Mouse (Mus musculus): ENCODE data around the gene Ebf1.

DNA sequence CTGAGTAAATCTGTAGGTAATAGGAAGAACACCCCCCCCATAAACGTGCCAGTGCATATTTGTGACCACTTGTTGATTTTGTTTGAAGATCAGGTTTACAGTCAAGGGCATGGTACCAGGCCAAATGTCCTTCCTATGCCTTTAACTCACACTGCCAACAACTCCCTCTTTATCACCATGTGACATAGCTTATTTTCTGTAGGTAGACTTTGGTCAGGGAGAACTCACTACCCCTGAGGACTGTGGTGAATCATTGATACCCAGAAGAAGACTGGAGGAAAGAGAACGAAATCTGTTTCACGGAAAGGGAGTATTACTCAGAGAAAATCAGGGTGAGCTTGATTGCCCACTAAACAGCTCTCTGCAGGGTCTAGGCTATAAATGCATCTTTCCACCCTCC, 267.2 kb downstream of the Ebf1 start:
- TF ChIP-seq POLR2A (IDR thresholded peaks at IDR 0.05; ENCODE audit: borderline replicate concordance, control insufficient read depth, low read depth, low read length) (no peak), CTCF (IDR thresholded peaks at IDR 0.05; ENCODE audit: control insufficient read depth, insufficient read depth, low read length) (no peak)

Measured in bone marrow, adult 2 months (tissue).